Mouse (Mus musculus) heart, postnatal 0 days (tissue): ENCODE data around the gene Ccdc141. TPM values are rescaled to one million over a fixed set of nuclear protein-coding genes. Genes with fewer than 3 reads are reported as not detected.

Source experiments
- ATAC-seq: fragments of 200-750 bp; cut with Nextera tagmentation; 2 replicates; pipeline ENCODE4 v1.8.0; 2017; ENCODE audit warnings: low read depth, moderate number of reproducible peaks, moderate library complexity; ENCODE audit not compliant: insufficient read depth
- DNase-seq: peaks from one replicate; pipeline ENCODE4 v3.0.0-alpha.2; 2016; ENCODE audit warnings: low spot score
- H3K27ac ChIP-seq: fragments of 300-500 bp; sonication (generic); 2 replicates; pipeline ENCODE4 v1.5.1; 2014; ENCODE audit warnings: low read depth, mild to moderate bottlenecking
- H3K27me3 ChIP-seq: fragments of 300-500 bp; sonication (generic); 2 replicates; pipeline ENCODE4 v1.6.1; 2014; ENCODE audit warnings: low read length, mixed read lengths; ENCODE audit not compliant: control insufficient read depth, insufficient read depth
- H3K36me3 ChIP-seq: fragments of 300-500 bp; sonication (generic); replicated peaks from 2 replicates; pipeline ENCODE4 v1.6.1; 2014; ENCODE audit warnings: low read length, mixed read lengths; ENCODE audit not compliant: control insufficient read depth, insufficient read depth
- H3K4me1 ChIP-seq: fragments of 300-500 bp; sonication (generic); 2 replicates; pipeline ENCODE4 v1.6.1; 2014; ENCODE audit warnings: antibody characterized with exemption; ENCODE audit not compliant: control insufficient read depth, insufficient read depth
- H3K4me2 ChIP-seq: fragments of 300-500 bp; sonication (generic); 2 replicates; pipeline ENCODE4 v1.6.1; 2014; ENCODE audit warnings: low read depth, mild to moderate bottlenecking, low read length, moderate library complexity
- H3K4me3 ChIP-seq: fragments of 300-500 bp; sonication (generic); 2 replicates; pipeline ENCODE4 v1.5.1; 2014; ENCODE audit warnings: low read depth, low read length
- H3K9ac ChIP-seq: fragments of 300-500 bp; sonication (generic); replicated peaks from 2 replicates; pipeline ENCODE4 v1.6.1; 2014; ENCODE audit warnings: low read depth, low read length, mixed read lengths
- H3K9me3 ChIP-seq: fragments of 300-500 bp; sonication (generic); replicated peaks from 2 replicates; pipeline ENCODE4 v1.6.1; 2016; ENCODE audit warnings: low read length; ENCODE audit not compliant: control insufficient read depth
- CTCF ChIP-seq: IDR thresholded peaks from 2 replicates; pipeline ENCODE4 v1.5.1; 2016; ENCODE audit warnings: antibody characterized with exemption, control low read depth, low read depth
- EP300 ChIP-seq: IDR thresholded peaks from 2 replicates; pipeline ENCODE4 v1.6.1; 2016; ENCODE audit warnings: antibody characterized with exemption, low read depth
- whole genome bisulfite sequencing: fragments of 180-500 bp; shearing (Covaris S2); extraction: QIAGEN DNeasy Blood & Tissue Kit; methylation state at CpG from one replicate; pipeline ENCODE4 v1.1.7; 2014; 5-methylcytosine and 5-hydroxymethylcytosine counted together
- polyA plus RNA-seq: library from polyadenylated mRNA; unstranded; fragments of >200 nt; fragmentation: Nextera tagmentation; extraction: Ambion mirVana; gene quantifications from 2 replicates; pipeline ENCODE4 v1.2.1, GENCODE M21; 2015
- total RNA-seq: library from RNA; depleted of rRNA; stranded (reverse); fragments of >200 nt; gene quantifications from 2 replicates; pipeline ENCODE4 v1.2.3, GENCODE M21; 2014; ENCODE audit warnings: low replicate concordance

Gene Ccdc141
- total and polyA plus RNA-seq, 2 experiments from 2014 or later: 139 to 162 TPM

DNA sequence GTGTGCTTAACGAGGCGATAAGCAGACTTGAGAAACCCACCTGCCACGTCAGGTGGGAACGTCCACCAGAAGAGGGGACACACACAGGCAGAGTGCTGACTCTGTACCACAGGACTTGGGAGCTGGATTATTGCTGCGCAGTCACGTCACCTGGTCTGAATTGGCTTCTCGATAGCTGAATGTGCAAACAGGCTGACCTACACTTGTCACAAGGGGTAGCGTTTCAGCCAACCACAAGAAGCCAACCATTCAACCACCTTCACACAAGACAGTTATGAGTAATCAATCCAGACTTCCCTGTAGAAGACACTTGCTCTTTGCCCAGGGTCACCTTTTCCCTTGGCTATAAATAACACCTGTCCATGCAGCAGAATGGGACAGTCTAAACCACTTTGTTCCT, 56.6 kb downstream of the Ccdc141 start:
- peaks cover 13% of the 10 kb centered on the region; the same call in 1 of the 2 replicates for H3K4me1 ChIP-seq
- peak; percentile 78 for ATAC-seq
- 52% methylated on average over 8 of the region's 8 CpGs for WGBS
- H3K27me3 ChIP-seq: no peaks in the 10 kb centered on the region
- no peak overlapping the region for H3K9ac ChIP-seq
- H3K9me3 ChIP-seq: no peaks in the 10 kb centered on the region
- TF ChIP-seq EP300: no peak
- TF ChIP-seq CTCF: no peak
- H3K4me3 ChIP-seq: no peak overlapping the region
- H3K4me2 ChIP-seq: no peak overlapping the region
- peak overlapping the region; percentile 88 for H3K27ac ChIP-seq
- H3K36me3 ChIP-seq: 0 out of 2 replicates have a peak, but pooled peaks cover 7% of the 10 kb centered on the region
- peak; percentile 56 for DNase-seq

DNA sequence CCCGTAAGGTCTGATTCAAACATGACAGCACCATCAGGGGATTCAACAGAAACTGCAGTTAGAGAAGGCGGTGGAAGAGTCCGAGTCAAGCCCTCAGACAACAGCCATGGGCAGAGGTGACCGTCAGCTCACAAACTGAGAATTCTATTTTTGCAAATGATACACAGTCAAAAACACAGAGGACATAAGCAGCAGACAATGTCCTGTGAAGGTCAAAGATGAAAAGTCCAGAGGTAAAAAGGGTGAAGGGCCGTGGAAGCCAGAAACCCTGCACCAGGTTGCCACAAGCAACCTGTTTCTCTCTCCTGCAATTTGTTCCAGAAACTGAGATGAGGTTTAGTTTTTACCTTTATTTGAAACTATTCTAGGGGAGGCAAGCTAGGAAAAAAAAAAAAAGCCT, 57.4 kb downstream of the Ccdc141 start:
- Histone ChIP-seq H3K27me3 (no peaks in the 10 kb centered on the region), H3K4me3 (no peak overlapping the region), H3K4me2 (no peak overlapping the region), H3K9me3 (no peaks in the 10 kb centered on the region), H3K27ac (peak overlapping the region; percentile 71), H3K4me1 (peaks cover 13% of the 10 kb centered on the region; the same call in 1 of the 2 replicates), H3K9ac (no peak overlapping the region), H3K36me3 (peaks cover 14% of the 10 kb centered on the region)
- TF ChIP-seq EP300 (no peak), CTCF (no peak)
- 52% methylated on average over 5 of the region's 5 CpGs for WGBS
- DNase-seq (peak; percentile 61), ATAC-seq (peak; percentile 49; the same call in 1 of the 2 replicates)

DNA sequence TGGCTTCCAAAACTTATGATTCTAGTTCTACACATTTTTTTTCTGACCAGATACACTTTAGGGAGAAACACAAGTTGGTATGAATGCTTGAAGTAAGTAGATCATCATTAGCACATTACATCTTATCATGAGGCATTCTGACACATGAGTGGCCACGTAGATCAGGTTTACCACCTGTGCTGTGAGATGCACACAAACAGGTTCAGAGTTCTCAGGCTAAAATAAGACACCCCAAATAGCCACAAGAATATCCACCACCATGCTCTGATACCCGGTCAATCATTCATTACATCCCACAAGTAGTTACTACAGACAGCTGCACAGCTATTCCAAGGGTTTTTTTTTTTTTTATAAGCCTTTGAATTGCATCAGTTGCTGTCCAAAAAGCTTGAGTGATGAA, 59.3 kb downstream of the Ccdc141 start:
- ATAC-seq (no peak), DNase-seq (no peak)
- Histone ChIP-seq H3K4me3 (no peak overlapping the region), H3K9me3 (no peaks in the 10 kb centered on the region), H3K27ac (no peak overlapping the region), H3K36me3 (peaks cover 30% of the 10 kb centered on the region), H3K27me3 (no peaks in the 10 kb centered on the region), H3K4me2 (no peak overlapping the region), H3K9ac (no peak overlapping the region), H3K4me1 (peaks cover 13% of the 10 kb centered on the region; the same call in 1 of the 2 replicates)
- 78% methylated on average over 2 of the region's 2 CpGs for WGBS
- TF ChIP-seq CTCF: no peak
- TF ChIP-seq EP300: no peak

DNA sequence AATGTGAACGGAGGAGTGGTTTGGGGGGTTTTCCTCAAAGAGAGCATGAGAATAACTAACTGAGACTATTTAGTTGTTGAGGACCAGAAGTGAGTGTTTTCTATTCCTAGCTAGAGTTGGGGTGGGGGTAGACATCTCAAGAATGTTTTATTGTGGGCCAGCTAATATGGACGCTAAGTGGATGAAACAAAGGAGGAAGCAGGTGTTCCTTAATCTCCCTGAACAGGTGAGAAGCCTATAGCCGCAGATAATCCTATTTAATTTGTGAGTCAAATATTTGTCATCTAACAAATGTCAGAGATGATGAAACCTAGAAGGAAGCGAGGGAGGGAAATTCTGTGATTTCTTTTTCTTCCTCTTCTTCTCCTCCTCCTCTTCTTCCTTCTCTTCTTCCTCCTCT, 60.1 kb downstream of the Ccdc141 start:
- no peak overlapping the region for H3K4me3 ChIP-seq
- H3K4me2 ChIP-seq: no peak overlapping the region
- no peaks in the 10 kb centered on the region for H3K9me3 ChIP-seq
- H3K36me3 ChIP-seq: peaks cover 37% of the 10 kb centered on the region
- H3K4me1 ChIP-seq: peaks cover 13% of the 10 kb centered on the region; the same call in 1 of the 2 replicates
- DNase-seq (no peak), ATAC-seq (no peak)
- H3K27me3 ChIP-seq: no peaks in the 10 kb centered on the region
- no peak for TF ChIP-seq CTCF
- no peak for TF ChIP-seq EP300
- WGBS: 80% methylated on average over 4 of the region's 4 CpGs
- no peak overlapping the region for H3K9ac ChIP-seq
- H3K27ac ChIP-seq: no peak overlapping the region

DNA sequence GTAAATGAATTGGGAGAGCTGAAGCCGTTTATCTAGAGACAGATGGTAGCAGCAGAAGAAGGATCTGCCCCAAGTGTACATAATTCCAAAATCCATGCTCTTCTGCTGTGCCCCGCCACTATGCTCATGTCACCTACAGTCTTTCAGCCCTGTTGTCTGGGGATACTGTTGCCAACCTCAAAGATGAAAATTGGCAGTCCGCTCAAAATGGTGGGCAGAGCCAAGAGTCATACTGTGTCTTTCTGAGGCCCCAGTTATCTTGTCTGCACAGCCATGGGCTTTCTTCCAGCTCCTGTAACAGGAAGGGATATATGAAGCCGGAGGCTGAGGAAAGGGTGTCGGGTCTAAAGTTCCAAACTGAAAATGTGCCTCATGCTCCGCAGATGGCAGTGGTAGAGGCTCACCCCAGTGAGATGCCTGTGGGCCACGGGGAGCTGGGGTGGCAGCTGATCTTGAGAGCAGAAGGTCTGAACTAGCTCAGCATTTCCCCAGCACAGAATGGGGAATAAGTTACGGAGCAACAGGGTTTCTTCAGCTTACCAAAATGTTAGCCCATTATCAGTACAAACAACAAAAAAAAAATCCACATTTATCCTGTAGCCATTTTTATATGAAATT, 60.8 kb downstream of the Ccdc141 start:
- 61% methylated on average over 8 of the region's 8 CpGs for WGBS
- Histone ChIP-seq H3K27ac (no peak overlapping the region), H3K4me2 (no peak overlapping the region), H3K27me3 (no peaks in the 10 kb centered on the region), H3K4me1 (peaks cover 13% of the 10 kb centered on the region; the same call in 1 of the 2 replicates), H3K9me3 (no peaks in the 10 kb centered on the region), H3K9ac (no peak overlapping the region), H3K4me3 (no peak overlapping the region), H3K36me3 (peaks cover 44% of the 10 kb centered on the region)
- DNase-seq (no peak), ATAC-seq (no peak)
- TF ChIP-seq EP300 (no peak), CTCF (no peak)

- Histone ChIP-seq H3K36me3 (peaks cover 49% of the 10 kb centered on the region), H3K4me1 (peaks cover 8% of the 10 kb centered on the region; the same call in 1 of the 2 replicates), H3K4me3 (no peak overlapping the region), H3K4me2 (no peak overlapping the region), H3K27ac (no peak overlapping the region), H3K27me3 (no peaks in the 10 kb centered on the region), H3K9me3 (no peaks in the 10 kb centered on the region), H3K9ac (no peak overlapping the region)
- no peak for TF ChIP-seq EP300
- no peak for TF ChIP-seq CTCF
- 81% methylated on average over 5 of the region's 5 CpGs for WGBS
- ATAC-seq: no peak
- no peak for DNase-seq
These were observed 61.9 kb downstream of the Ccdc141 start for GRCm38 (mm10) chr2:77108562-77108961.
